Mouse (Mus musculus) neural tube, embryonic 14.5 days (tissue): ENCODE results near the gene Ptger1. TPM values are rescaled to one million over a fixed set of nuclear protein-coding genes. Genes with fewer than 3 reads are reported as not detected.

Source experiments
- ATAC-seq: fragments of 200-750 bp; cut with Nextera tagmentation; 2 replicates; pipeline ENCODE4 v1.8.0; 2017; ENCODE audit warnings: low read depth, mild to moderate bottlenecking, moderate TSS enrichment, moderate library complexity
- H3K27ac ChIP-seq: fragments of 300-500 bp; sonication (generic); 2 replicates; pipeline ENCODE4 v1.5.1; 2014; ENCODE audit warnings: low read depth, mild to moderate bottlenecking, control low read depth, low read length, moderate library complexity, mixed read lengths
- H3K27me3 ChIP-seq: fragments of 300-500 bp; sonication (generic); 2 replicates; pipeline ENCODE4 v1.6.1; 2014; ENCODE audit warnings: low read length; ENCODE audit not compliant: control insufficient read depth, insufficient read depth
- H3K36me3 ChIP-seq: fragments of 300-500 bp; sonication (generic); 2 replicates; pipeline ENCODE4 v1.6.1; 2014; ENCODE audit warnings: low read length, mixed read lengths; ENCODE audit not compliant: control insufficient read depth, insufficient read depth
- H3K4me1 ChIP-seq: fragments of 300-500 bp; sonication (generic); 2 replicates; pipeline ENCODE4 v1.6.1; 2014; ENCODE audit warnings: low read length; ENCODE audit not compliant: control insufficient read depth, insufficient read depth
- H3K4me2 ChIP-seq: fragments of 300-500 bp; sonication (generic); 2 replicates; pipeline ENCODE4 v1.6.1; 2014; ENCODE audit warnings: mild to moderate bottlenecking, low read depth, low read length, control low read depth
- H3K4me3 ChIP-seq: fragments of 300-500 bp; sonication (generic); 2 replicates; pipeline ENCODE4 v1.5.1; 2014; ENCODE audit warnings: low read depth, low read length, control low read depth, mixed read lengths
- H3K9ac ChIP-seq: fragments of 300-500 bp; sonication (generic); replicated peaks from 2 replicates; pipeline ENCODE4 v1.6.1; 2014; ENCODE audit warnings: low read depth, mild to moderate bottlenecking, control low read depth, low read length, mixed read lengths
- H3K9me3 ChIP-seq: fragments of 300-500 bp; sonication (generic); 2 replicates; pipeline ENCODE4 v1.6.1; 2016; ENCODE audit warnings: low read length; ENCODE audit not compliant: control insufficient read depth
- WGBS: fragments of 180-500 bp; shearing (Covaris S2); extraction: QIAGEN DNeasy Blood & Tissue Kit; methylation state at CpG from one replicate; pipeline ENCODE4 v1.1.7; 2014; 5-methylcytosine and 5-hydroxymethylcytosine counted together
- polyA plus RNA-seq: library from polyadenylated mRNA; unstranded; fragments of >200 nt; fragmentation: Nextera tagmentation; extraction: Ambion mirVana; gene quantifications from 2 replicates; pipeline ENCODE4 v1.2.1, GENCODE M21; 2014

The Ptger1 gene
- polyA plus RNA-seq, 1 experiment from 2014 or later, result 1.4 TPM

DNA sequence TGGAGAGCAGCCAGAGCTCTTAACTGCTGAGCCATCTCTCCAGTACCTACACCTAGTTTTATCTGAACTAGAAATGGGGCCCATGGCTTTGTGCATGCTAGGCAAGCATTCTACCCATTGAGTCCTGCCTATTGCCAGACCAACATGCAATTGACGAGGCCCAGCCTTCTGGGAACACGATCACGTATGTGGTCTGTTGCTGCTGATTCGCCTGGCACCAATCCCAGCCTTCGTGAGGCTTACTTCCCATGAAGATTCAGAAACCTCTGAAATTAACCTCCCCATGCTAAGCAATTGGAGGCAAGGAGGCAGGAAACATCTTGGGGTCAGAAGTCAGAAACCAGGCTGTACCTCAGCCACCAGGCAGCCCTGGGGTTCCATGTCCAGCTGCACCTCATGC is 14.1 kb downstream of the Ptger1 start:
- Histone ChIP-seq H3K27ac (no peak overlapping the region), H3K9ac (no peak overlapping the region), H3K9me3 (no peaks in the 10 kb centered on the region), H3K27me3 (no peaks in the 10 kb centered on the region), H3K4me3 (no peak overlapping the region), H3K4me1 (no peaks in the 10 kb centered on the region), H3K4me2 (no peak overlapping the region), H3K36me3 (peaks cover 46% of the 10 kb centered on the region)
- WGBS, result 90% methylated on average over 5 of the region's 5 CpGs
- ATAC-seq, result no peak

DNA sequence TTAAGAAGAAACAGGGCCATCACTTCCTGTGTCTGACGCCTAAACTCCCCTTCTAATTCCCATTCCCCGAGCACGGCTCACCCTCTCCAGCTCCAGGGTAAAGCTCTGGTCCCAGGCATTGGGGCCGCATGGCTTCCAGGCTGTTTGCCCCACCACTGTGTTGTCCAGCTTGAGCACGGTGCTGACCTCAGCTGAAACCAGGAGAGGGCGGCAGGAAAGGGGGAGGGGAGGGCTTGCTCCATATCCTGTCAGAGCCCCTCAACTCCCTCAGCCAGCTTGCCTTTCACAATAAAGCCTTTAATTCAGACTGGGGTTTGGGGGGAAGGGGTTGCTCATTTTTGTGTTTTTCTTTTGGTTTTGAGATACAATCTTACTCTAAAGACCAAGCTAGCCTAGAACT is 14.6 kb downstream of the Ptger1 start:
- Histone ChIP-seq H3K9me3 (no peaks in the 10 kb centered on the region), H3K4me2 (no peak overlapping the region), H3K4me1 (no peaks in the 10 kb centered on the region), H3K9ac (no peak overlapping the region), H3K4me3 (no peak overlapping the region), H3K27ac (no peak overlapping the region), H3K36me3 (peaks cover 48% of the 10 kb centered on the region), H3K27me3 (no peaks in the 10 kb centered on the region)
- 38% methylated on average over 6 of the region's 6 CpGs for WGBS
- ATAC-seq, result no peak

DNA sequence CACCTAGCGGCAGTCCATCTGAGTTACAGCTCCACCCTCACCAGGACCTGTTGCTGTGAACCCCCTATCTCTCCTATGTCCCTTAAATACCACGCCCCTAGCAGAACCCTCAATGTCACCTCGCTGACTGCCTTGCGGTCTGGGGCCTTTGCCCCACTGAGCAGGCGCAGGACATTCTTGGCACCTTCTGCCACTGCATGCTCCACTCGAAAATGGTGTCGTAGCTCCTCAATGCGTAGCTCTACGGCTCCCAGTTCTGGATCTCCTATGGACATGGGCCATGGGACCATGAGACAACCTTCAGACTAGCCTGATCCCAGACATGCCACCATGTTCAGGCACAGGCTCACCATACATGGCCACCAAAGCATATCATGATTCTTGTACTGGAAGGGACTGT is 18.0 kb downstream of the Ptger1 start:
- peaks cover 27% of the 10 kb centered on the region for H3K36me3 ChIP-seq
- ATAC-seq, result no peak
- no peaks in the 10 kb centered on the region for H3K27me3 ChIP-seq
- WGBS, result 92% methylated on average over 9 of the region's 9 CpGs
- H3K9ac ChIP-seq, result no peak overlapping the region
- H3K27ac ChIP-seq, result no peak overlapping the region
- no peaks in the 10 kb centered on the region for H3K4me1 ChIP-seq
- no peak overlapping the region for H3K4me3 ChIP-seq
- H3K9me3 ChIP-seq, result no peaks in the 10 kb centered on the region
- H3K4me2 ChIP-seq, result no peak overlapping the region

DNA sequence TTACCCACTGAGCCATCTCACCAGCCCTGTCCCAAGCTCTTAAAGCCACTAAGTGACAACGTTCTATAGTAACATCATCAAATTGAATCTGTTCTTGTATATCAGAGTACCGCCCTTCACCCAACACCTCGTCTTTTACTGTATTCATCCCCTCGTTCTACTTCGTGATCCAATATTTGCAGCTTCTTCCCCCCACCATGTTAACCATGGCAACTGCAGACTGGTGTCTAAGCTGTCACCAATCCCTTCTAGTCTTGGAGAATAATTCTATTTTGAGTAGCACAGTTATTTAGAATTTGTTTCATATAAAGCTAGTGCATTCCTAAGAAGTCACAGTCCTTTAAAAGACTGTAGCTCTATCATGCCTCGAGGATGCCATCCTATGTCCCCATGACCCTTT is 22.8 kb downstream of the Ptger1 start:
- H3K9me3 ChIP-seq, result no peaks in the 10 kb centered on the region
- WGBS, result 93% methylated on average over 6 of the region's 6 CpGs
- no peak overlapping the region for H3K4me3 ChIP-seq
- H3K4me1 ChIP-seq, result no peaks in the 10 kb centered on the region
- ATAC-seq, result no peak
- no peaks in the 10 kb centered on the region for H3K27me3 ChIP-seq
- peaks cover 23% of the 10 kb centered on the region for H3K36me3 ChIP-seq
- H3K27ac ChIP-seq, result no peak overlapping the region
- no peak overlapping the region for H3K9ac ChIP-seq
- H3K4me2 ChIP-seq, result no peak overlapping the region

DNA sequence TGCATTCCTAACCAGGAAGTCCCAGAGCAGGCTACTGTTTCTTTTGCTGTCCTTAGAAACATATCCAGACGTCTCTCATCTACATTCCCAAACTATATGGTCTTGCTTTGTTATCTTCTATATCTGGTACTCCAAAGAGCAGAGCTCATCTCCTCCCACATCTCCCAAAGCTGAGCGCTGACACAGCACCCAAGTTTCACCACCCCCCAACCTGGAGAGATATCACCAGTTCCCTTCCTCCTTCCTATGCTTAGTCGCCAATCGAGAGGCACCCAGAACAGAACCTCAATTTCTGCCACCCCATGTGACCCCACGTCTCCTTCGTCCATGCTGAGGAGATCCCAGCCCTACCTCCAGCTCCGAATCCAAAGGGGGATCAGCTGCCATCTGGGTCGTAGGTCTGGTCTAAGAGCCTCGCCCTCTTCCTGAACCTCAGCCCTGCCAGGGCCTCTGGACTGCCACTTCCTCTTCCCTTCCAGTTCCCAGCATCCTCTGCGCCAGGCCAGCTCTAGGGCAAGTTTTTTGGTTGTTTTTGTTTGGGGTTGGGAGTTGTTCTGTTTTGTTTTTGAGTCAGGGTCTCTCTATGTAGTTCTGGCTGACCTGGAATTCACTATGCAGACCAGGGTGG is 27.2 kb downstream of the Ptger1 start:
- no peak overlapping the region for H3K4me2 ChIP-seq
- WGBS, result 87% methylated on average over 10 of the region's 10 CpGs
- no peak overlapping the region for H3K9ac ChIP-seq
- no peaks in the 10 kb centered on the region for H3K9me3 ChIP-seq
- ATAC-seq, result no peak
- no peaks in the 10 kb centered on the region for H3K27me3 ChIP-seq
- H3K27ac ChIP-seq, result no peak overlapping the region
- peaks cover 13% of the 10 kb centered on the region for H3K4me1 ChIP-seq
- no peak overlapping the region for H3K4me3 ChIP-seq
- H3K36me3 ChIP-seq, result peaks cover 19% of the 10 kb centered on the region

DNA sequence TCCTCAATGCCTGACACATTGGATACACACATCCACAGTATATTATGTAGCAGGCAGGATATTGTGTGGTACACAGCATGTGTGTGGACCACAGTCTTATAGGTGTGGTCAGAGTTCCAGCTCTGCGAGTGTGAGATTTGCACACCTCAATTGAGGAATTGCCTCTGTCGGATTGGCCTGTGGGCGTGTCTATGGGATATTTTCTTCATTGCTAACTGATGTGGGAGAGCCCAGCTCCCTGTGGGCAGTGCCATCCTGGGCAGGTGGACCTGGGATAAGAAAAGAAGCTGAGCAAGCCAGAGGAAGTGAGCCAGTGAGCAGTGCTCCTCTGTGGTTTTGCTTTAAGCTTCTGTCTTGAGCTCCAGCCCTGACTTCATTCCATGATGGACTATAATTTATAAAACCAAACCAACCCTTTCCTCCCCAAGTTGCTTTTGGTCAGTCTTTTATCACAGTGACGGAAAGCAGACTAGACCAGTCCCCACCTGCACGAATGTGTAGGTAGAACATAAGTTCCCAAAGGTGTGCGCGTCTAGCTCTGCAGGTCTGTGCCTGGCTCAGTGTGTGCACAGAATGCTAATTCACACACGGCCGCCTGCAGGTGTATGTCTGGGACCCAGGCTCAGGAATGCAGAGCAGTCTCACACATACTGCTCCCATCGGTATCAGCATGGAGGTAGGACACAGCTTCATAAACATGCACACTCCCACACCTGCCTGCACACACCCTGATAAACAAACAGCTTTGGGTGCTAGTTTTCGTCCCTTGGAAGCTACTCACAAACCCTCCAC is 28.1 kb downstream of the Ptger1 start:
- H3K36me3 ChIP-seq, result peaks cover 19% of the 10 kb centered on the region
- H3K9me3 ChIP-seq, result no peaks in the 10 kb centered on the region
- ATAC-seq, result no peak
- no peak overlapping the region for H3K4me2 ChIP-seq
- H3K27ac ChIP-seq, result no peak overlapping the region
- peaks cover 15% of the 10 kb centered on the region for H3K4me1 ChIP-seq
- H3K9ac ChIP-seq, result no peak overlapping the region
- H3K27me3 ChIP-seq, result no peaks in the 10 kb centered on the region
- no peak overlapping the region for H3K4me3 ChIP-seq
- 88% methylated on average over 11 of the region's 11 CpGs for WGBS

DNA sequence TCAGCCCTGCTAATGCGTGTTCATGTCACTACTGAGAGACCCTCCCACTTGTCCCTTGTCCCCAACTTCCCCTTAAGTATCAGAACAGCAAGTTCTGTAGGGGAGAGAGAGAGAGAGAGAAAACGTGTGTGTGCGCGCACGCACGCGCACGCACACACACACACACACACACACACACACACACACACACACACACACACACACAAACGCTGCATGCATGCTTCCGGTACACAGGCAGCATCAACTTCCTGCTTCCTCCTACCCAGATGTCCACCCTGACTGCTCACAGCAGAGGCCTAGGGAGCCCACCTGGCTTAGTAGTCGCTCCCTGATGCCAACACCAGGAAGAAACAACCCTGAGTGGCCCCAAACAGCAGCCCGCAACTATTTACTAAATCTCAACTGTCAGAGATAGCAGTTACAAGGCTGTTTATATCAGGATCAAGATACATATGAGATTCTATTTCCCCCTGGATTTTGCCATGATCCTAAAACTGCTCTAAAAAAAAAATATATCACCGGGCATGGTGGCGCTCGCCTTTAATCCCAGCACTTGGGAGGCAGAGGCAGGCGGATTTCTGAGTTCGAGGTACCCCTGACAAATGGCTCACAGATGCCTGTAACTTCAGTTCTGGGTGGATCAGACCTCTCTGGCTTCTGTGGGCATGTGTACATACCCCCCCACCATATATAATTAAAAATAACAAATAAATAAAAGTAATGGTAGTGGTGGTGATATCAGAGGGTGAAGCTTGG is 29.1 kb downstream of the Ptger1 start:
- no peak for ATAC-seq
- Histone ChIP-seq H3K27me3 (no peaks in the 10 kb centered on the region), H3K27ac (no peak overlapping the region), H3K4me3 (no peak overlapping the region), H3K36me3 (peaks cover 19% of the 10 kb centered on the region), H3K9ac (no peak overlapping the region), H3K4me2 (no peak overlapping the region), H3K4me1 (peaks cover 17% of the 10 kb centered on the region), H3K9me3 (no peaks in the 10 kb centered on the region)
- 80% methylated on average over 17 of the region's 17 CpGs for WGBS

DNA sequence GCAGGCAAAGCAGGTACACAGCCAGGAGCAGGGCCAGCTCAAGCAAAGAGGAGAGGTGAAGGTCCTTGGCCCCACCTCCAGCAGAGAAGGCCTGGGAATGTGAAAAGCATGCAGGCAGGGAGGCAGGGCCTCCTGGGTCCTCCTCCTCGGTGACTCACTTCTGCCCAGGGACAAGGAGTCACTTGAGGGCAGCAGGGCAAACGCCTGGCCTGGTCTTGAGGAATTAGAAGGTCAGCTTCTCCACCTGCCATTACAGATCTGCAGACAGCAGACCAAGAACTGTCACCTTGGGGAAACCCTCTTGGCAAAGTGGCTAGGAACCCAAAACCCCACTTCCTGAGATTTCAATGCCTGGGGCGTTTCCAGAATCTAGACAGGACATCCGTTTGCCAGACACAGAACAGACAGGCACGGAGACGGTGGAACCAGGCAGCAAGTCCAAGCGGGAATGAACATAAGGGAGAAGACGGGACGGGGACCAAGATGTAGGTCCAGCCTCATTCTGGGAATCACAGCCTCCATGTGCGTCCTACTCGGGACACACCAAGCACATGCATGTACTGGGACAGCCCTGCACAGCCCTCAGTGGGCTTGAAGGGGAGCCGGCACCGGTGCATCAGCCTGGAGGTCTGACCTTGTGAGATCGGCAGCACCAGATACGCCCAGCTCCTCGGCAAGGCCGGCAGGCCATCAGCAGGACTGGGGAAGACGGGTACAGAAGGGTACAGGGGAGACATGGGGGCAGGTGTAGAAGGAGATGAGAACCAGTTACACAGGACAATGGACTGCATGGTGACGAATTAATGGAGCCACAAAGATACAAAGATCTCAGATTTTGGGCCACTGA is 31.1 kb downstream of the Ptger1 start:
- 0 out of 2 replicates have a peak, but pooled peaks have one; percentile 4 for ATAC-seq
- WGBS, result 67% methylated on average over 19 of the region's 19 CpGs
- Histone ChIP-seq H3K4me3 (peak overlapping the region; percentile 91), H3K27ac (no peak overlapping the region), H3K36me3 (no peaks in the 10 kb centered on the region), H3K27me3 (no peaks in the 10 kb centered on the region), H3K4me2 (peak overlapping the region; percentile 86), H3K4me1 (peaks cover 17% of the 10 kb centered on the region), H3K9ac (peak overlapping the region; percentile 95; the same call in 1 of the 2 replicates), H3K9me3 (no peaks in the 10 kb centered on the region)
